Mouse (Mus musculus) heart, embryonic 16.5 days (tissue): ENCODE measurements around the gene Glis3. TPM values are rescaled to one million over a fixed set of nuclear protein-coding genes. Genes with fewer than 3 reads are reported as not detected.

Source experiments
- ATAC-seq: fragments of 200-750 bp; cut with Nextera tagmentation; replicated peaks from 2 replicates; pipeline ENCODE4 v1.8.0; 2017; ENCODE audit warnings: moderate number of reproducible peaks; ENCODE audit not compliant: insufficient read depth, low FRiP score; ENCODE audit errors: extremely low read depth
- H3K27ac ChIP-seq: fragments of 300-500 bp; sonication (generic); 2 replicates; pipeline ENCODE4 v1.5.1; 2014; ENCODE audit warnings: mild to moderate bottlenecking, low read length, control low read depth, moderate library complexity
- H3K27me3 ChIP-seq: fragments of 300-500 bp; sonication (generic); 2 replicates; pipeline ENCODE4 v1.6.1; 2014; ENCODE audit warnings: low read length, mixed read lengths; ENCODE audit not compliant: control insufficient read depth, insufficient read depth
- H3K36me3 ChIP-seq: fragments of 300-500 bp; sonication (generic); 2 replicates; pipeline ENCODE4 v1.6.1; 2014; ENCODE audit not compliant: control insufficient read depth, insufficient read depth
- H3K4me1 ChIP-seq: fragments of 300-500 bp; sonication (generic); 2 replicates; pipeline ENCODE4 v1.6.1; 2014; ENCODE audit warnings: low read length, mixed read lengths; ENCODE audit not compliant: control insufficient read depth, insufficient read depth
- H3K4me2 ChIP-seq: fragments of 300-500 bp; sonication (generic); 2 replicates; pipeline ENCODE4 v1.6.1; 2014; ENCODE audit warnings: low read depth, mild to moderate bottlenecking, control low read depth, low read length
- H3K4me3 ChIP-seq: fragments of 300-500 bp; sonication (generic); 2 replicates; pipeline ENCODE4 v1.5.1; 2014; ENCODE audit warnings: mild to moderate bottlenecking, control low read depth, low read length
- H3K9ac ChIP-seq: fragments of 300-500 bp; sonication (generic); 2 replicates; pipeline ENCODE4 v1.6.1; 2014; ENCODE audit warnings: low read length, control low read depth
- H3K9me3 ChIP-seq: fragments of 300-500 bp; sonication (generic); replicated peaks from 2 replicates; pipeline ENCODE4 v1.6.1; 2016; ENCODE audit warnings: low read length; ENCODE audit not compliant: control insufficient read depth
- WGBS: fragments of 180-500 bp; shearing (Covaris S2); extraction: QIAGEN DNeasy Blood & Tissue Kit; methylation state at CpG from one replicate; pipeline ENCODE4 v1.1.7; 2014; 5-methylcytosine and 5-hydroxymethylcytosine counted together
- polyA plus RNA-seq: library from polyadenylated mRNA; unstranded; fragments of >200 nt; fragmentation: Nextera tagmentation; extraction: Ambion mirVana; gene quantifications from 2 replicates; pipeline ENCODE4 v1.2.1, GENCODE M21; 2015

The Glis3 gene
- polyA plus RNA-seq, 1 experiment from 2014 or later = 1.3 TPM

GRCm38 (mm10) chr19:28247345-28247744 is 432.5 kb downstream of the Glis3 start:
- Histone ChIP-seq H3K27me3 (no peaks in the 10 kb centered on the region), H3K9ac (no peak overlapping the region), H3K27ac (no peak overlapping the region), H3K4me1 (no peaks in the 10 kb centered on the region), H3K4me2 (no peak overlapping the region), H3K9me3 (no peaks in the 10 kb centered on the region), H3K36me3 (no peaks in the 10 kb centered on the region), H3K4me3 (no peak overlapping the region)
- no peak for ATAC-seq
- 77% methylated on average over 7 of the region's 7 CpGs for WGBS

- no peaks in the 10 kb centered on the region for H3K27me3 ChIP-seq
- no peak overlapping the region for H3K4me2 ChIP-seq
- H3K9me3 ChIP-seq = no peaks in the 10 kb centered on the region
- WGBS = 79% methylated on average over 5 of the region's 5 CpGs
- no peak for ATAC-seq
- H3K9ac ChIP-seq = no peak overlapping the region
- no peak overlapping the region for H3K27ac ChIP-seq
- no peaks in the 10 kb centered on the region for H3K36me3 ChIP-seq
- no peaks in the 10 kb centered on the region for H3K4me1 ChIP-seq
- no peak overlapping the region for H3K4me3 ChIP-seq
These were observed 433.7 kb downstream of the Glis3 start for GRCm38 (mm10) chr19:28246186-28246585.

- Histone ChIP-seq H3K4me1 (no peaks in the 10 kb centered on the region), H3K27ac (no peak overlapping the region), H3K4me3 (no peak overlapping the region), H3K9ac (no peak overlapping the region), H3K9me3 (no peaks in the 10 kb centered on the region), H3K4me2 (no peak overlapping the region), H3K27me3 (no peaks in the 10 kb centered on the region), H3K36me3 (no peaks in the 10 kb centered on the region)
- no peak for ATAC-seq
- WGBS = 72% methylated on average over 4 of the region's 4 CpGs
These were observed 441.8 kb downstream of the Glis3 start for GRCm38 (mm10) chr19:28238073-28238472.

GRCm38 (mm10) chr19:28237621-28238020 is 442.3 kb downstream of the Glis3 start:
- Histone ChIP-seq H3K27ac (no peak overlapping the region), H3K4me1 (no peaks in the 10 kb centered on the region), H3K4me2 (no peak overlapping the region), H3K9me3 (no peaks in the 10 kb centered on the region), H3K27me3 (no peaks in the 10 kb centered on the region), H3K36me3 (no peaks in the 10 kb centered on the region), H3K9ac (no peak overlapping the region), H3K4me3 (no peak overlapping the region)
- ATAC-seq = no peak
- WGBS = 90% methylated on average over 2 of the region's 2 CpGs

- Histone ChIP-seq H3K36me3 (no peaks in the 10 kb centered on the region), H3K4me3 (no peak overlapping the region), H3K9me3 (no peaks in the 10 kb centered on the region), H3K4me1 (no peaks in the 10 kb centered on the region), H3K9ac (no peak overlapping the region), H3K27ac (no peak overlapping the region), H3K4me2 (no peak overlapping the region), H3K27me3 (no peaks in the 10 kb centered on the region)
- WGBS = 73% methylated on average over 5 of the region's 5 CpGs
- no peak for ATAC-seq
These were observed 444.3 kb downstream of the Glis3 start for GRCm38 (mm10) chr19:28235571-28235970.

- Histone ChIP-seq H3K9me3 (no peaks in the 10 kb centered on the region), H3K36me3 (no peaks in the 10 kb centered on the region), H3K27me3 (no peaks in the 10 kb centered on the region), H3K4me3 (no peak overlapping the region), H3K4me1 (no peaks in the 10 kb centered on the region), H3K9ac (no peak overlapping the region), H3K27ac (no peak overlapping the region), H3K4me2 (no peak overlapping the region)
- 88% methylated on average over 9 of the region's 9 CpGs for WGBS
- ATAC-seq = no peak
These were observed 444.8 kb downstream of the Glis3 start for GRCm38 (mm10) chr19:28235096-28235495.

GRCm38 (mm10) chr19:28234676-28235075 is 445.2 kb downstream of the Glis3 start:
- Histone ChIP-seq H3K36me3 (no peaks in the 10 kb centered on the region), H3K4me1 (no peaks in the 10 kb centered on the region), H3K9ac (no peak overlapping the region), H3K27me3 (no peaks in the 10 kb centered on the region), H3K4me3 (no peak overlapping the region), H3K4me2 (no peak overlapping the region), H3K27ac (no peak overlapping the region), H3K9me3 (no peaks in the 10 kb centered on the region)
- WGBS = 87% methylated on average over 2 of the region's 2 CpGs
- no peak for ATAC-seq

GRCm38 (mm10) chr19:28231511-28231910 is 448.4 kb downstream of the Glis3 start:
- WGBS = 63% methylated on average over 3 of the region's 3 CpGs
- H3K9ac ChIP-seq = no peak overlapping the region
- ATAC-seq = no peak
- H3K9me3 ChIP-seq = no peaks in the 10 kb centered on the region
- H3K27me3 ChIP-seq = no peaks in the 10 kb centered on the region
- H3K27ac ChIP-seq = no peak overlapping the region
- no peak overlapping the region for H3K4me2 ChIP-seq
- H3K4me3 ChIP-seq = no peak overlapping the region
- H3K4me1 ChIP-seq = no peaks in the 10 kb centered on the region
- H3K36me3 ChIP-seq = no peaks in the 10 kb centered on the region

GRCm38 (mm10) chr19:28227526-28227925 is 452.4 kb downstream of the Glis3 start:
- 63% methylated on average over 10 of the region's 10 CpGs for WGBS
- no peak overlapping the region for H3K9ac ChIP-seq
- no peak overlapping the region for H3K4me2 ChIP-seq
- no peaks in the 10 kb centered on the region for H3K4me1 ChIP-seq
- no peaks in the 10 kb centered on the region for H3K27me3 ChIP-seq
- no peak overlapping the region for H3K27ac ChIP-seq
- no peak for ATAC-seq
- no peaks in the 10 kb centered on the region for H3K9me3 ChIP-seq
- no peaks in the 10 kb centered on the region for H3K36me3 ChIP-seq
- H3K4me3 ChIP-seq = no peak overlapping the region

GRCm38 (mm10) chr19:28225651-28226050 is 454.2 kb downstream of the Glis3 start:
- Histone ChIP-seq H3K4me1 (no peaks in the 10 kb centered on the region), H3K4me2 (no peak overlapping the region), H3K27ac (no peak overlapping the region), H3K36me3 (no peaks in the 10 kb centered on the region), H3K9ac (no peak overlapping the region), H3K4me3 (no peak overlapping the region), H3K9me3 (0 out of 2 replicates have a peak, but pooled peaks cover 2% of the 10 kb centered on the region), H3K27me3 (no peaks in the 10 kb centered on the region)
- 70% methylated on average over 6 of the region's 6 CpGs for WGBS
- no peak for ATAC-seq
